Mouse (Mus musculus) B cell, adult 2 months (primary cell): ENCODE measurements around the gene Insl6.
A peak's percentile ranks its signal among the peaks of the same experiment; 100 is the strongest.

ENCODE experiments used
- DNase-seq, 2 experiments: peaks; one replicate each; pipeline ENCODE4 v3.0.0; 2022

Insl6 gene

GRCm38 (mm10) chr19:29285451-29285869 is 39.7 kb downstream of the Insl6 start:
- no peak for DNase-seq

DNA sequence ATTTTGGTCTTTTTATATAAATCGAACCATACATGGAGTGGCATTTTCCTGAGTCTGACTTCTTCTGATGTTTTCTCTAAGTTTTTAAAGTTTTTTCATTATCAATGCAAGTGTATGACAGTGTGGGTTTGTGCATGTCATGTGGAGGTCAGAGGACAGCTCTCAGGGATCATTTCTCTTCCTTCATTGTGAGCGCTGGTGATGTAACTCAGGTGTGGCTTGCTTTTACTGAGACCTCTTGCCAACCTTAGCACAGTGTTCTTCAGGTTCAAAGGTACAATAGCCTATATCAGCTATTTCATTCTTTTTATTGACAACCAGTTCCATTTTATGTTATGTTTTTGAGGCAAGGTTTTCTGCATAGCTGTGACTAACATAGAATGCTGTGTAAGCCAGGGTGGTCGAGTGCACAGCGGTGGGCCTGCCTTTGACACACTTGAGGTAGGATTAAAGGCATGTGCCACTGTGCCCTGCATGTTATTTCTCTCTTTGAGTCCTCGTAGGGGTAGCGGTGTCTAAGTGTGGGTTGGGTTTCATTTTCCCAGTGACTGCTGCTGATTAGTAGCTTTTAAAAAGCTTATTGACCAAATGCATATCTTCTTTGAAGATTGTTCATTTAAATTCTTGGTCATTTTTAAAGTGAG is 46.1 kb downstream of the Insl6 start:
- DNase-seq, result no peak

GRCm38 (mm10) chr19:29276414-29276813 is 48.7 kb downstream of the Insl6 start:
- DNase-seq, result no peak

- DNase-seq, result peak; percentile 25 to 40
Observed at GRCm38 (mm10) chr19:29272011-29272809, 52.9 kb downstream of the Insl6 start.
